Mouse (Mus musculus) liver, adult 2 months (tissue): ENCODE data around the gene Cic. TPM values are rescaled to one million over a fixed set of nuclear protein-coding genes. Genes with fewer than 3 reads are reported as not detected.
A peak's percentile ranks its signal among the peaks of the same experiment; 100 is the strongest.

Experiments
- DNase-seq: peaks from one replicate; pipeline ENCODE4 v3.0.0-alpha.2; 2011; ENCODE audit warnings: low read depth, low spot score; ENCODE audit errors: extremely low read depth
- H3K27ac ChIP-seq: fragments of 200-500 bp; replicated peaks from 2 replicates; pipeline ENCODE4 v1.5.1; 2012; ENCODE audit warnings: low read depth, mild to moderate bottlenecking, control low read depth, inconsistent platforms, low read length; ENCODE audit not compliant: insufficient read depth
- H3K27me3 ChIP-seq: fragments of 200-500 bp; 2 replicates; pipeline ENCODE4 v1.6.1; 2012; ENCODE audit warnings: mild to moderate bottlenecking, moderate library complexity, low read length, inconsistent platforms; ENCODE audit not compliant: control insufficient read depth, insufficient read depth
- H3K36me3 ChIP-seq: fragments of 200-500 bp; 2 replicates; pipeline ENCODE4 v1.6.1; 2012; ENCODE audit warnings: low read length, inconsistent platforms; ENCODE audit not compliant: control insufficient read depth, insufficient read depth
- H3K4me1 ChIP-seq: fragments of 200-500 bp; 2 replicates; pipeline ENCODE4 v1.6.1; 2011; ENCODE audit warnings: low read length; ENCODE audit not compliant: control insufficient read depth, insufficient read depth
- H3K4me3 ChIP-seq: fragments of 200-500 bp; 2 replicates; pipeline ENCODE4 v1.5.1; 2011; ENCODE audit warnings: low read depth, mild to moderate bottlenecking, control low read depth, low read length, moderate library complexity; ENCODE audit not compliant: insufficient read depth
- H3K79me2 ChIP-seq: fragments of 200-500 bp; 2 replicates; pipeline ENCODE4 v1.6.1; 2012; ENCODE audit warnings: inconsistent platforms, mild to moderate bottlenecking, low read length, moderate library complexity; ENCODE audit not compliant: control insufficient read depth, insufficient read depth
- H3K9ac ChIP-seq: fragments of 200-500 bp; 2 replicates; pipeline ENCODE4 v1.6.1; 2012; ENCODE audit warnings: low read depth, mild to moderate bottlenecking, control low read depth, inconsistent platforms, low read length
- CTCF ChIP-seq: fragments of 200-500 bp; IDR thresholded peaks from 2 replicates; pipeline ENCODE4 v1.5.1; 2011; ENCODE audit warnings: low read depth, low read length, control low read depth
- POLR2A ChIP-seq: fragments of 200-500 bp; IDR thresholded peaks from 2 replicates; pipeline ENCODE4 v1.6.1; 2011; ENCODE audit warnings: low read length, control low read depth; ENCODE audit not compliant: insufficient read depth; ENCODE audit errors: extremely low read depth
- WGBS: fragments of 180-500 bp; shearing (Covaris S2); methylation state at CpG from one replicate; pipeline ENCODE4 v1.1.7; 2018; 5-methylcytosine and 5-hydroxymethylcytosine counted together
- polyA plus RNA-seq: library from polyadenylated mRNA; depleted of rRNA; stranded (reverse); fragments of >200 nt; gene quantifications from 2 replicates; pipeline ENCODE4 v1.2.3, GENCODE M21; 2012
- total RNA-seq: library from RNA; depleted of rRNA; stranded (reverse); fragments of >200 nt; gene quantifications from 2 replicates; pipeline ENCODE4 v1.2.3, GENCODE M21; 2014

The Cic gene
- total and polyA plus RNA-seq, 2 experiments, result 5.3 to 23.3 TPM

DNA sequence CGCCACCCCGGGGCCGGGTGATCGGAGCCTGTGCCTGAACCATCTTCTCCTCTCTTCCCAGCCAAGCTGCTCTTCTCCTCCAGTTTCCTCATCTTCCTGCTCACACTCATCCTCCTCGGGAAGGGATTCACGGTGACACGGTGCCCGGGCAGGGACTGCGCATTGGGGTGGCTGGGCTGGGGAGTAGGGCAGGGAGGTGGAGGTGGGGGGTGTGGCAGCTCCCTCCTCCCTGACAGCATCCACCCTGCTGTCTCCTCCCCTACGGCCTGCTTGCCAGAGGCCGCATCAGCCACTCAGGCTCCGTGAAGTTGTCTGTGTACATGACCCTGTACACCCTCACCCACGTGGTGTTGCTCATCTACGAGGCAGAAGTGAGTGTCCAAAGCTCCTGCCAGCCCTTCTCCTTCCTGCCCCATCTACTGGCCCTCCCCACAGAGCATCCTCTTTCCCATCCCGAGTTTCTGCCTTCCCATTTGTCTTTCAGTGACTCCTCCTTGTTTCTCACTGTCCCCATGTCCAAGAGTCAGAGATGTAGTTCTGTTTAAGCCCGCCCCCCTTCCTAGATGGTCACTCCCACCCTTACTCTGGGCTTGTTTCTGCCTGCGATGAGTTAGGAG, 41.3 kb downstream of the Cic start:
- Histone ChIP-seq H3K36me3 (no peaks in the 10 kb centered on the region), H3K4me3 (no peak overlapping the region), H3K27me3 (peaks cover 10% of the 10 kb centered on the region), H3K4me1 (no peaks in the 10 kb centered on the region; the same call in 1 of the 2 replicates), H3K27ac (no peak overlapping the region), H3K9ac (no peak overlapping the region), H3K79me2 (no peaks in the 10 kb centered on the region)
- no peak for DNase-seq
- 47% methylated on average over 17 of the region's 17 CpGs for WGBS
- TF ChIP-seq POLR2A, result no peak
- no peak for TF ChIP-seq CTCF

DNA sequence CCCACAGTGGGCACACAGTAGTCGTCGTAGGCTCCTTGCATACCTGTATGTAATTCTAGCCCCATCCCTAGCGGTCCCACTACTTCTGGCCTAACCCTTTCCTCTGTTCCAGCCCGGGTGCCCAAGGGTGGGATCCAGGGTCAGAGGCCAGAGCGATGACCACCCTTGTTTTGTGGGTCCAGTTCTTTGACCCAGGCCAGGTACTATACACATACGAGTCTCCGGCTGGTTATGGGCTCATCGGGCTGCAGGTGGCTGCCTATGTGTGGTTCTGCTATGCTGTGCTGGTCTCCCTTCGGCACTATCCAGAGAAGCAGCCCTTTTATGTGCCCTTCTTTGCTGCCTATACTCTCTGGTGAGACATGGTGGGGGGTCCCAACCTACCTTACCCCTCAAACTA, 41.9 kb downstream of the Cic start:
- no peak overlapping the region for H3K27ac ChIP-seq
- peaks cover 11% of the 10 kb centered on the region for H3K27me3 ChIP-seq
- TF ChIP-seq POLR2A (no peak), CTCF (no peak)

DNA sequence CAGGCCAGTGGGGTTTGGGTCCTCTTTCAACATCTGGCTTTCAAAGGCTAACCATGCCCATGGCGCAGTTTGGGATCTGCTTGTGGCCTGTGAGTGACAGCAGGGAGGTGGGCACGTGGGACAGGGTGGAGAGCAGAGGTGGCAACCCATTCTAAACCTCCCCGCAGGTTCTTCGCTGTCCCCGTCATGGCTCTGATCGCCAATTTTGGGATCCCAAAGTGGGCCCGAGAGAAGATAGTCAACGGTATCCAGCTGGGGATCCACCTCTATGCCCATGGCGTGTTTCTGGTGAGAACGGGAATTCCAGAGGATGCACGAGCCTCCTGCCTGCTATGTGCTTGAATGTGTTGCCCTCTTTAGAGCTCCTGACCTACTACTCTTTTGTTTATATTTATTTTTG, 43.7 kb downstream of the Cic start:
- TF ChIP-seq POLR2A (no peak), CTCF (no peak)
- no peaks in the 10 kb centered on the region for H3K4me1 ChIP-seq
- H3K9ac ChIP-seq, result no peak overlapping the region
- no peak overlapping the region for H3K4me3 ChIP-seq
- no peak for DNase-seq
- H3K27ac ChIP-seq, result no peak overlapping the region
- no peaks in the 10 kb centered on the region for H3K36me3 ChIP-seq
- peaks cover 22% of the 10 kb centered on the region for H3K27me3 ChIP-seq
- WGBS, result 67% methylated on average over 11 of the region's 11 CpGs
- no peaks in the 10 kb centered on the region for H3K79me2 ChIP-seq

More for the DNA sequence above, 41.9 kb downstream of the Cic start:
- WGBS, result 92% methylated on average over 9 of the region's 9 CpGs
- Histone ChIP-seq H3K9ac (no peak overlapping the region), H3K4me1 (no peaks in the 10 kb centered on the region; the same call in 1 of the 2 replicates), H3K4me3 (no peak overlapping the region), H3K79me2 (no peaks in the 10 kb centered on the region), H3K36me3 (no peaks in the 10 kb centered on the region)
- no peak for DNase-seq

DNA sequence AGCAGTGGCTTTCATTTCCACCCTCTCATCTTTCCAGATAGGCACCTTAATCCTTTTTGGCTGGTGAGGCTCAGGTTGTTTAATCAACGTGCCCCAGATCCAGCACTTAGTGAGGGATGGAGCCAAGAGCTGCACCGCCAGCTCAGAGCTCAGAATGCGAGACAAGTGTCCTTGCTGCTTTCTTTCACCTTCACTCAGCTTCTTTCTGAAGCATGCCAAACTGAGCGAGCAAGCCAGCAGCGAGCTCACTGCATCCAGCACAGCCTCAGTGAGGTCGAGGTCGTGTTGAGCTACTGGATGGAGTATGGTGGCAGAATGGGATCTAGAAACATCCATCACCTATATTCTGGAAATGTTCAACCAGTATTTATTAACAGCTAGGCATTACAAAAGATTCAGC, 45.8 kb downstream of the Cic start:
- TF ChIP-seq CTCF (no peak), POLR2A (no peak)
- DNase-seq, result no peak
- WGBS, result 39% methylated on average over 7 of the region's 7 CpGs
- Histone ChIP-seq H3K79me2 (no peaks in the 10 kb centered on the region), H3K4me3 (no peak overlapping the region), H3K9ac (no peak overlapping the region), H3K4me1 (no peaks in the 10 kb centered on the region), H3K27me3 (peaks cover 21% of the 10 kb centered on the region), H3K27ac (no peak overlapping the region), H3K36me3 (no peaks in the 10 kb centered on the region)

DNA sequence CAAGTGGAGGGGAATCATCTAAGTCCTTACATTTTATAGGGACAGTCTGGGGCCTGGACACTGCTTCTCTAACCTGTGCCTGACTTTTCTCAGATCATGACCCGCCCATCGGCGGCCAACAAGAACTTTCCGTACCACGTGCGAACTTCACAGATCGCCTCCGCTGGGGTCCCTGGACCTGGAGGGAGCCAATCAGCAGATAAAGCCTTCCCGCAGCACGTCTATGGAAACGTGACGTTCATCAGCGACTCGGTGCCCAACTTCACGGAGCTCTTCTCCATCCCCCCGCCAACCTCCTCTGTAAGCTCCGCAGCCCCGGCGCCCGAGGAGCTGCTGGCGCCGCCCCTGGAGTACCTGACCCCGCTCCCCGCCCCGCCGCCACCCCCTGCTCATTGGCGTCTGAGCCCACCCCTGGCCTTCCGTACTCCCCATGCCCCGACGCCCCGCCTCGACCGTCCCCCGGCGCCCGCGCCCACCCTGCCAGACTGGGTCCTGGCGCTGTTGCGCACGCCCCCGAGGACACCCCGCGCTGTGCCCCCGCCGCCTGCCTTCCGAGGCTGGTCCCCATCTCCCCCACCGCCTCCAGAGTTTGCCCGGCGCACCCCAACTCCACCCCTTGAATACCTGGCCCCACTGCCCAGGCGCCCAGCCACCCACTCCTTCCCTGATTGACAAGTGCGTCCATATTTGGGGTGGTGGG, 47.3 kb downstream of the Cic start:
- H3K9ac ChIP-seq, result no peak overlapping the region; the same call in 1 of the 2 replicates
- WGBS, result 9% methylated on average over 49 of the region's 51 CpGs
- H3K36me3 ChIP-seq, result no peaks in the 10 kb centered on the region
- DNase-seq, result no peak
- no peak overlapping the region for H3K27ac ChIP-seq
- no peaks in the 10 kb centered on the region for H3K4me1 ChIP-seq
- peaks cover 21% of the 10 kb centered on the region for H3K27me3 ChIP-seq
- TF ChIP-seq CTCF (no peak), POLR2A (no peak)
- no peak overlapping the region for H3K4me3 ChIP-seq
- no peaks in the 10 kb centered on the region for H3K79me2 ChIP-seq

DNA sequence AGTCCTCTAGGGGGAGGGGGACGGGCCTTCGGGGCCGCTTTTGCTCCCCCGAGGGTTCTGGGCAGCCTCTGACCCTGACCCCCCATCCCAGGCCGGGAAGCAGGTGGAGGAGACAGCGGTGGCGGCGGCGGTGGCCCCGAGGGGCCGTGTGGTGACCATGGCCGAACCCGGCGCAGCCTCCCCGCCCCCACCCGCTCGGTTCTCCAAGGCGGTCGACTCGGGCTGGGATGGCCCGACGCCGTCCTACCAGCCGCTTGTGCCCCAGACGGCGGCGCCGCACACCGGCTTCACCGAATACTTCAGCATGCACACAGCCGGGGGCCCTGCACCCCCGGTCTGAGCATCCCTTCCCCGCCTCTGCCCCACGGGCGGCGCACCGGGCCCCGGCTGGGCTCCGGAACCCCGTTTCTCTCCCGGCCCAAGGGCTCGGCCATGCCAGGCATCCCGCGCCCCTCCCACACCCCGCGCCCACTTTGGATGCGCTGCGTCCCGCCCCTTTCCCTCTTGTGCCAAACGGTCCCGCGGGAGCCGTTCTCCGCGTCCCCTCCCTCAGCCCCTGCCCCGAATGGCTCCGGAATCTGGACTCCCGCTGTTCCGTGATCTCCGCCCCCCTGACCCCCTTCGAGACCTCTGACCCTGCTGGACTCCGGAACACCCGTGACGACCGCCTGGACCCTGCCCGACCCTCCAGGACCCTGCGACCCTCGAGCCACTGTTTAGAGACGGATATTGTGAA, 48.0 kb downstream of the Cic start:
- Histone ChIP-seq H3K27me3 (peaks cover 21% of the 10 kb centered on the region), H3K4me3 (peak overlapping the region; percentile 38; the same call in 1 of the 2 replicates), H3K36me3 (no peaks in the 10 kb centered on the region), H3K27ac (no peak overlapping the region), H3K4me1 (no peaks in the 10 kb centered on the region), H3K79me2 (no peaks in the 10 kb centered on the region), H3K9ac (no peak overlapping the region)
- WGBS, result 2% methylated on average over 69 of the region's 69 CpGs
- no peak for DNase-seq
- TF ChIP-seq POLR2A (no peak), CTCF (no peak)
